Mouse (Mus musculus) MEL (cell line): ENCODE results near the gene Thsd4. TPM values are rescaled to one million over a fixed set of nuclear protein-coding genes. Genes with fewer than 3 reads are reported as not detected.

Source experiments
- DNase-seq: peaks from one replicate; pipeline ENCODE4 v3.0.0; 2011; ENCODE audit warnings: low read depth, low spot score
- H3K27ac ChIP-seq: 2 replicates; pipeline ENCODE4 v1.5.1; 2012; ENCODE audit warnings: low read depth, mild to moderate bottlenecking, control low read depth, low read length, moderate library complexity; ENCODE audit not compliant: control insufficient read depth
- H3K27me3 ChIP-seq, 2 experiments: fragments of 150-350 bp in 1 of 2; sonication (generic) in 1 of 2; 2 replicates each; pipeline ENCODE4 v1.6.1; 2012; ENCODE audit warnings: low read length in 2 of 2, mild to moderate bottlenecking in 2 of 2, improper control_type of control experiment in 1 of 2, moderate library complexity in 1 of 2; ENCODE audit not compliant: insufficient read depth in 2 of 2, control insufficient read depth in 1 of 2
- H3K36me3 ChIP-seq, 2 experiments: 2 replicates each; pipeline ENCODE4 v1.6.1; 2012 to 2014; ENCODE audit warnings: low read length in 2 of 2, improper control_type of control experiment in 1 of 2, inconsistent platforms in 1 of 2, mild to moderate bottlenecking in 1 of 2; ENCODE audit not compliant: insufficient read depth in 2 of 2, control insufficient read depth in 1 of 2
- H3K4me1 ChIP-seq, 2 experiments: fragments of 150-350 bp in 1 of 2; sonication (generic) in 1 of 2; 2 replicates each; pipeline ENCODE4 v1.6.1; 2012; ENCODE audit warnings: low read length in 2 of 2, improper control_type of control experiment in 1 of 2, mild to moderate bottlenecking in 1 of 2; ENCODE audit not compliant: insufficient read depth in 2 of 2, control insufficient read depth in 1 of 2
- H3K4me3 ChIP-seq, 2 experiments: fragments of 150-350 bp in 1 of 2; sonication (generic) in 1 of 2; 2 replicates each; pipeline ENCODE4 v1.5.1; 2012; ENCODE audit warnings: low read depth in 2 of 2, low read length in 2 of 2, mild to moderate bottlenecking in 2 of 2, moderate library complexity in 2 of 2, control low read depth in 1 of 2, improper control_type of control experiment in 1 of 2; ENCODE audit not compliant: control insufficient read depth in 1 of 2, insufficient read depth in 1 of 2
- H3K79me2 ChIP-seq: 2 replicates; pipeline ENCODE4 v1.6.1; 2012; ENCODE audit warnings: mild to moderate bottlenecking, low read length, moderate library complexity; ENCODE audit not compliant: control insufficient read depth, poor library complexity, insufficient read depth
- H3K9ac ChIP-seq: 2 replicates; pipeline ENCODE4 v1.6.1; 2012; ENCODE audit warnings: low read depth, mild to moderate bottlenecking, control low read depth, low read length, moderate library complexity; ENCODE audit not compliant: control insufficient read depth, poor library complexity, severe bottlenecking
- H3K9me3 ChIP-seq: fragments of 150-350 bp; sonication (generic); replicated peaks from 2 replicates; pipeline ENCODE4 v1.6.1; 2012; ENCODE audit warnings: mild to moderate bottlenecking, low read length, improper control_type of control experiment, moderate library complexity; ENCODE audit not compliant: insufficient read depth
- CHD2 ChIP-seq: IDR thresholded peaks from 2 replicates; pipeline ENCODE4 v1.6.1; 2011; ENCODE audit warnings: low read length, improper control_type of control experiment
- CTCF ChIP-seq, 3 experiments: IDR thresholded peaks in 2 of 3; conservative IDR thresholded peaks in 1 of 3; 2 replicates each; pipeline ENCODE4 v1.5.1; 2011 to 2012; ENCODE audit warnings: low read length in 3 of 3, low read depth in 2 of 3, mild to moderate bottlenecking in 2 of 3, improper control_type of control experiment in 1 of 3, inconsistent platforms in 1 of 3, mixed read lengths in 1 of 3, moderate library complexity in 1 of 3; ENCODE audit not compliant: control insufficient read depth in 1 of 3, insufficient read depth in 1 of 3, poor library complexity in 1 of 3, severe bottlenecking in 1 of 3
- E2F4 ChIP-seq: IDR thresholded peaks from 2 replicates; pipeline ENCODE4 v1.6.1; 2011; ENCODE audit warnings: low read depth, low read length, improper control_type of control experiment, borderline replicate concordance
- EP300 ChIP-seq, 2 experiments: IDR thresholded peaks; 2 replicates each; pipeline ENCODE4 v1.6.1; 2011; ENCODE audit warnings: improper control_type of control experiment in 2 of 2, low read length in 2 of 2, low read depth in 1 of 2, mild to moderate bottlenecking in 1 of 2
- GATA1 ChIP-seq: IDR thresholded peaks from 2 replicates; pipeline ENCODE4 v1.6.1; 2011; ENCODE audit warnings: low read depth, low read length, improper control_type of control experiment
- HCFC1 ChIP-seq: IDR thresholded peaks from 2 replicates; pipeline ENCODE4 v1.6.1; 2012; ENCODE audit warnings: low read depth, mild to moderate bottlenecking, inconsistent platforms, low read length, improper control_type of control experiment, moderate library complexity
- JUND ChIP-seq: IDR thresholded peaks from 2 replicates; pipeline ENCODE4 v1.6.1; 2011; ENCODE audit warnings: low read depth, mild to moderate bottlenecking, improper control_type of control experiment, low read length
- KAT2A ChIP-seq: conservative IDR thresholded peaks from 2 replicates; pipeline ENCODE4 v1.6.1; 2012; ENCODE audit warnings: low read depth, low read length, improper control_type of control experiment, inconsistent platforms
- MAFK ChIP-seq: IDR thresholded peaks from 2 replicates; pipeline ENCODE4 v1.6.1; 2011; ENCODE audit warnings: low read depth, mild to moderate bottlenecking, low read length, improper control_type of control experiment, borderline replicate concordance
- MYC ChIP-seq: IDR thresholded peaks from 2 replicates; pipeline ENCODE4 v1.6.1; 2011; ENCODE audit warnings: low read depth, mild to moderate bottlenecking, low read length, improper control_type of control experiment, moderate library complexity
- NELFE ChIP-seq: IDR thresholded peaks from 2 replicates; pipeline ENCODE4 v1.6.1; 2011; ENCODE audit warnings: low read depth, low read length, improper control_type of control experiment
- POLR2A ChIP-seq, 2 experiments: IDR thresholded peaks; 2 replicates each; pipeline ENCODE4 v1.6.1; 2011 to 2012; ENCODE audit warnings: low read length in 2 of 2, mild to moderate bottlenecking in 2 of 2, control low read depth in 1 of 2, improper control_type of control experiment in 1 of 2, low read depth in 1 of 2, moderate library complexity in 1 of 2; ENCODE audit not compliant: control insufficient read depth in 1 of 2, insufficient read depth in 1 of 2, poor library complexity in 1 of 2
- POLR2AphosphoS5 ChIP-seq: IDR thresholded peaks from 2 replicates; pipeline ENCODE4 v1.6.1; 2012; ENCODE audit warnings: low read depth, borderline replicate concordance, mild to moderate bottlenecking, inconsistent platforms, low read length, moderate library complexity, mixed read lengths
- RAD21 ChIP-seq: IDR thresholded peaks from 2 replicates; pipeline ENCODE4 v1.6.1; 2011; ENCODE audit warnings: mild to moderate bottlenecking, low read depth, low read length, improper control_type of control experiment
- RCOR1 ChIP-seq: IDR thresholded peaks from 2 replicates; pipeline ENCODE4 v1.6.1; 2012; ENCODE audit warnings: low read depth, mild to moderate bottlenecking, inconsistent platforms, low read length, improper control_type of control experiment
- TAL1 ChIP-seq: IDR thresholded peaks from 2 replicates; pipeline ENCODE4 v1.6.1; 2012; ENCODE audit warnings: mild to moderate bottlenecking, inconsistent platforms, low read length, moderate library complexity, mixed read lengths
- TBP ChIP-seq: IDR thresholded peaks from 2 replicates; pipeline ENCODE4 v1.8.0; 2011; ENCODE audit warnings: low read depth, low read length, improper control_type of control experiment
- TCF12 ChIP-seq: IDR thresholded peaks from 2 replicates; pipeline ENCODE4 v1.6.1; 2014; ENCODE audit warnings: low read depth, mild to moderate bottlenecking, inconsistent platforms, low read length, improper control_type of control experiment, moderate library complexity
- USF1 ChIP-seq: IDR thresholded peaks from 2 replicates; pipeline ENCODE4 v1.6.1; 2014; ENCODE audit warnings: low read depth, mild to moderate bottlenecking, inconsistent platforms, low read length, improper control_type of control experiment, moderate library complexity
- USF2 ChIP-seq, 2 experiments: IDR thresholded peaks; 2 replicates each; pipeline ENCODE4 v1.6.1; 2011 to 2012; ENCODE audit warnings: improper control_type of control experiment in 2 of 2, low read length in 2 of 2, borderline replicate concordance in 1 of 2, inconsistent platforms in 1 of 2, low read depth in 1 of 2, mild to moderate bottlenecking in 1 of 2; ENCODE audit not compliant: insufficient read depth in 1 of 2
- ZKSCAN1 ChIP-seq: IDR thresholded peaks from 2 replicates; pipeline ENCODE4 v1.6.1; 2012; ENCODE audit warnings: low read depth, mild to moderate bottlenecking, inconsistent platforms, low read length, improper control_type of control experiment, moderate library complexity
- ZMIZ1 ChIP-seq: IDR thresholded peaks from 2 replicates; pipeline ENCODE4 v1.6.1; 2012; ENCODE audit warnings: low read depth, mild to moderate bottlenecking, inconsistent platforms, low read length, improper control_type of control experiment, moderate library complexity
- ZNF384 ChIP-seq: IDR thresholded peaks from 2 replicates; pipeline ENCODE4 v1.6.1; 2012; ENCODE audit warnings: low read depth, mild to moderate bottlenecking, inconsistent platforms, low read length, improper control_type of control experiment
- polyA plus RNA-seq, 2 experiments: library from polyadenylated mRNA; stranded (reverse) in 1 of 2; unstranded in 1 of 2; fragments of >175 nt in 1 of 2; fragments of >200 nt in 1 of 2; gene quantifications; 2 replicates each; pipeline versions ENCODE4 v1.2.1 to v1.2.4; 2012; ENCODE audit warnings: low replicate concordance in 2 of 2, low read depth in 1 of 2; ENCODE audit not compliant: insufficient read length in 2 of 2, insufficient read depth in 1 of 2, missing spikeins in 1 of 2
- total RNA-seq: library from RNA; depleted of rRNA; stranded (reverse); fragments of 300-350 nt; gene quantifications from 2 replicates; pipeline ENCODE4 v1.2.3, GENCODE M21; 2012

Gene Thsd4
- total and polyA plus RNA-seq, 3 experiments, result 0.08 TPM; not detected in 1

GRCm38 (mm10) chr9:60506136-60506535 is 15.7 kb downstream of the Thsd4 start:
- no peak for DNase-seq
- no peaks in the 10 kb centered on the region for H3K4me1 ChIP-seq
- no peaks in the 10 kb centered on the region for H3K79me2 ChIP-seq
- H3K9ac ChIP-seq, result no peak overlapping the region
- TF ChIP-seq CTCF (IDR thresholded peaks at IDR 0.05 in 2 of 3, conservative IDR thresholded peaks at IDR 0.05 in 1 of 3; ENCODE audit: control insufficient read depth in 1 of 3, insufficient read depth in 1 of 3, low read depth in 2 of 3, low read length in 3 of 3, poor library complexity in 1 of 3, severe bottlenecking in 1 of 3) (no peak), JUND (no peak), E2F4 (no peak), TAL1 (no peak), RCOR1 (no peak), USF1 (no peak), KAT2A (no peak), CHD2 (no peak), TCF12 (no peak), RAD21 (no peak), HCFC1 (no peak)
- H3K27ac ChIP-seq, result no peak overlapping the region
- no peak overlapping the region for H3K4me3 ChIP-seq
- no peaks in the 10 kb centered on the region for H3K9me3 ChIP-seq
- no peaks in the 10 kb centered on the region for H3K36me3 ChIP-seq
- H3K27me3 ChIP-seq, result no peaks in the 10 kb centered on the region; a peak in 1 of 4 replicates

- Histone ChIP-seq H3K27me3 (peaks cover 0 to 1% of the 10 kb centered on the region in 2 experiments; a peak in 1 of 4 replicates), H3K79me2 (no peaks in the 10 kb centered on the region), H3K4me3 (no peak overlapping the region), H3K27ac (no peak overlapping the region), H3K9me3 (no peaks in the 10 kb centered on the region), H3K4me1 (no peaks in the 10 kb centered on the region), H3K9ac (no peak overlapping the region), H3K36me3 (no peaks in the 10 kb centered on the region)
- DNase-seq, result no peak
- TF ChIP-seq KAT2A (no peak), MYC (no peak), HCFC1 (no peak), RCOR1 (no peak), EP300 (IDR thresholded peaks at IDR 0.05; ENCODE audit: low read depth in 1 of 2, low read length in 2 of 2) (no peak), CTCF (IDR thresholded peaks at IDR 0.05 in 2 of 3, conservative IDR thresholded peaks at IDR 0.05 in 1 of 3; ENCODE audit: control insufficient read depth in 1 of 3, insufficient read depth in 1 of 3, low read depth in 2 of 3, low read length in 3 of 3, poor library complexity in 1 of 3, severe bottlenecking in 1 of 3) (no peak), POLR2A (IDR thresholded peaks at IDR 0.05; ENCODE audit: control insufficient read depth in 1 of 2, insufficient read depth in 1 of 2, low read depth in 1 of 2, low read length in 2 of 2, poor library complexity in 1 of 2) (no peak), ZMIZ1 (no peak), POLR2AphosphoS5 (no peak), NELFE (no peak), MAFK (no peak), ZNF384 (no peak), TBP (no peak), GATA1 (no peak), RAD21 (no peak), USF2 (IDR thresholded peaks at IDR 0.05; ENCODE audit: borderline replicate concordance in 1 of 2, insufficient read depth in 1 of 2, low read depth in 1 of 2, low read length in 2 of 2) (no peak), ZKSCAN1 (no peak), JUND (no peak)
- TF ChIP-seq, all 39 proteins: peak for 0
Measured at GRCm38 (mm10) chr9:60504378-60505285, 17.2 kb downstream of the Thsd4 start.
